Mouse (Mus musculus): Measurements from ENCODE around the gene Ssxb6.

DNA sequence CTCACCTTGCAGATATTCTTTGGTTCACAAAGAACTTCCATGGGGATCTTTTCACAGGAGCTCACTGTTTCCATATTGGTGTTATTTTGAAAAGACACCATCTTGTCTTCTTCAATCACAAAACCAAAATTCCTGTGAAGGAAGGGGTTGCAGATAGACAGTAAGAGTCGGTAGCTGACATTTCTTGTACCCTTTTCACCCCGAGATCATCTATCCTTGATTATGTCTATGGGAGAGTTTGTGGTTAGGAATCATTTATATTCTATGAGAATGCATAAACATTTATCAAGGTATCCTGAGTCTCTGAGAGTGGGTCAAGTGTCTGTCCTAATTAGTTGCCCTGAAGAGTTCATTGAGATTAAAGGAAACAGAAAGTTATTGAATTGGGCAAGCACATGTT is 23.2 kb downstream of the Ssxb6 start, which contains the start of gene Gm14459:
- TF ChIP-seq GATA1 (IDR thresholded peaks at IDR 0.05; ENCODE audit: low read length) = no peak
- TF ChIP-seq TAL1 (IDR thresholded peaks at IDR 0.05; ENCODE audit: low read length) = no peak

Measured in erythroblast, embryonic 14.5 days (primary cell).